Mouse (Mus musculus) cortical plate, adult 2 months (tissue): ENCODE measurements around the gene Calm3.

Source experiments
- CTCF ChIP-seq: fragments of 200-500 bp; IDR thresholded peaks from 2 replicates; pipeline ENCODE4 v1.5.1; 2011; ENCODE audit warnings: mild to moderate bottlenecking, control low read depth, low read length; ENCODE audit not compliant: insufficient read depth; ENCODE audit errors: extremely low read depth
- POLR2A ChIP-seq: fragments of 200-500 bp; IDR thresholded peaks from 2 replicates; pipeline ENCODE4 v1.6.1; 2011; ENCODE audit warnings: mild to moderate bottlenecking, low read length, control low read depth; ENCODE audit not compliant: insufficient read depth; ENCODE audit errors: extremely low read depth

DNA sequence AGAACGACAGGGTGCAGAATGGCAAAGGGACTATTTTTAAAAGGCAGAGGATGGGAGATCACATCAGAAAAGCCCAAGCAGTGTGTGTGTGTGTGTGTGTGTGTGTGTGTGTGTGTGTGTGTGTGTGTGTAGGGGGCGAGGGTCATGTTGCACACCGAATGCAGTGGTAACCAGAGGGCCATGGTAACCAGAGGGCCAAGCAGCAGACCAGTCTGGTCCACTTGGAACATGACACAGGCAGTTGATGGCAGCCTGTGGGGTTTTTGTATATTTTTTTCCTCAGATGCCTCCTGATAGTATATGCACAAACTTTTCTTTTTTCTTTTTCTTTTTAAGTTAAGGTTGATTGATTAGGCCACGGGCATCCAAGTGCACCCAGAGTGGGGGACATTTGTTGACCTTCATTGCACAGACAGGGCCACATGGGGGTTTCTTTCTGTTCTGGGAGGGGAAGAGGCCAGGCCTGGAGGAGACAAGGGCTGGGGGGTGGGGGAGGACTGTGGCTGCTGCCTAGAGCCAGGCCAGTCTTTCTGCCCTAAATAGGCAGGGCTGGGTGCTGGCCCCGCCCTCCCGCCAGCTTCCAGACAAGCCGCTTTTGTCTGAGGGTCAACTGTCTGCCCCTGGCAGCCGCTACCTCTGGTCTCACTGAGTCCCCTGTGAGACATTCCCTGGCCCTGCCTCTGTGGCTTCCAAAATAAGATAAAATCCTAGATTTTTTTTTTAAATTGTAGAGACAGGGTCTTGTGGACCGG, 43.9 kb downstream of the Calm3 start:
- no peak for TF ChIP-seq CTCF
- TF ChIP-seq POLR2A = no peak
